Mouse (Mus musculus) ovary, postnatal 10 days (tissue): Measurements from ENCODE around the gene Itgb7.

Experiments
- DNase-seq: peaks from one replicate; pipeline ENCODE4 v3.0.0; 2022; ENCODE audit warnings: low spot score

The Itgb7 gene

DNA sequence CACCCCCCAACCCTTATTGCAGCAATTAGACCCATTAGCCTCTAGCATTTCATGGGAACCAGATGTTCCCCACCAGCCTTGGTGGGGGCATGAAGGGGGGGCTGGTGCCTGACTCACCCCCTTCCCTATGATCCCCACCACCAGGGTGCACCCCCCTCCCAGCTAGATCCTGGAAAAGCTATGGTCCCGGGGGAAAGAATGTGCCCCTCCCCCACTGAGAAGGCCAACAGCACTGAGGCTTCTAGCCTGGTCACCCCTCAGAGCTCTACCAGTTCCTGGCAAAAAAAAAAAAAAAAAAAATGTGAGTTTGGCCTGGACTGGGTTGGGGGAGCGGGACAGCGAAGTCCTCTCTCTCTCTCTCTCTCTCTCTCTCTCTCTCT is 17.1 kb upstream of the Itgb7 start:
- no peak for DNase-seq

DNA sequence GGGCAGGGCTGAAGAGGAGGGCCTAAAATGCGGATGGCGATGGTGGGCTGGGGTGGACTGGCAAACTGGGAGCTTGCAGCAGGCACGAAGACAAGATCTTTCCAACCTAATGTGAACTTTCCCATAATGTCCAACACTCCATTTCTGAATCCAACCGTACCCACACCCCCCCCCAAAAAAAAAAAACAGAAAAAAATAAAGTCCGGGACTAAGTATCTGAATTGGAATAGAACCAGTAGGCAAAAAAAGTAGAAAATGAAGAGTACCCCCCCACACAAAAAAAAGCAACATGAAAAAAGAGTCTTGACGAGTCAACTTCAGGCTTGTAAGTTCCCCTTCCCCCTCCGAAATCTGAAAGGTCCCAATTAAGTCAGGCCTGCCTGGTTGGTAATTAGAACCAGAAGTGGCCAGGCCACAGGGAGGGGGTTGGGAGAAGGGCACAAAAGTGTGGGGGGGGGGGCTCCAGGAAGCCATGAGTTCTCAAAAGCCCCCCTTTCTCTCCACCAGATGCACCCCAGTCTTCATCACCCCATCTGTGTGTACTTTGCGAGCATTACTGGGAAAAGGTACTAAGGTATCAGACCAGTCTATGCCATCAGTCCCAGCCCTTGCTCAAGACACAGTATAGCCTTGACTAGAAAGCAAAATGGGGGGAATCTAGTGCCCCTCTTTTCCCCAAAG is 16.5 kb upstream of the Itgb7 start:
- no peak for DNase-seq

DNA sequence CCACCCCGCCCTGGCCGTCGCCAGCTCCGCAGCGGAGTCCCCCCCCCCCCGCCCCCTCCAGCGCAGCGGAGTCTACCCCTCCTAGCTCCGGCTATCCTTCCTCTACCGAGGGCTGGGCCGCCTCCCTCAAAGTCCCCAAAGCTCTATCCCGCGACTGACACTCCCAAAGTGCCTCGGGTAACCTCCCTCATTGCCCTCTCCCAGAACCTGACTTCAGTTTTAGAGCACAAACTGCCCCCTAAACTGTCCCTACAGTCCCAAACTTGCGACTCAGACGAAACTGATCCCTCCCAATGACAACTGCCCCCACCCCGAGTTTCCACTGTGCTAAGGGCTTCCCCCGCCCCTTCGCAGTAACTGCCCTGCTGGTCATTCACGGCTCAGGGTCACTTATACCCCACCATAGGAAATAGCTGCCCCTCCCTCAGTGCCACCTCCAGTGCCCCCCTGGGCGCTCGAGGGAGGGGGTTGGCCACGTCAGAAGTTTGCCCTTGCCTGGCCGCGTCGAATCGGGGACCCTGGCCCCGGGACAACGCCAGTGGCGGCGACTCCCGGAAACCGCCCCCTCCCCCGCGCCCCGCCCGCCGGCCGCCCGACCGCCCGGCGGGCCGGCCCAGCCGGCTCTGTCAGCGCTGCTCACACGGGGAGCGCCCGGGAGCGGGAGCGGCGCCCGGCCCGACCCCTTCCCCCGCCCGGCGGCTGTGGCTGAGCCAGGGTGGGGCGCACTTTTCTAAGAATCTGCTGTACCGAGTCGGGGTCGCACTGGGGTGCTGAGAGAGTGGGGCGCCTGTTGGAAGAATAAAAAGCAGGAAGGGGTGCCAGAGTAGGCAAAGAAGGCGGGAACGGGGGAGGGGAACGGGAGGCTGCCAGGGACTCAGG is 15.7 kb upstream of the Itgb7 start:
- peak; percentile 77 for DNase-seq

DNA sequence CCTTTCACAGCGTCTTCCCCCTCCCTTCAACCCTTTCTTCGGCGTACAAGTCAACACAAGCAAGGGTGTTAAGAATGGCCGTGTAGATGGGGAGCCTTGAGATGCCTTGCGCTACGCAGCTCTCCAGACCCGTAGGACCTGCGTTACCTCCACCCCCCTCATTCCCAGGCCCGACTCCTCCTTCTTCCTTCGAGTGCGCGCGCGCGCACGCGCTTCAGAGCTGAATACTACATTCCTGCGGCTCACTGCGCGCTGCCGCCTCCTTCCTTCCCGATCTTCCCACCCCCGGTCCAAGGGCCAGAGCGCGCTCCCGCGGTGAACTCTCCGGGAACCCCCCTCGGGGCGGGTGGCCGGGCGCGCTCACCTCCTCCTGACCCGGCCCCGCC is 15.1 kb upstream of the Itgb7 start:
- DNase-seq: peak; percentile 80

DNA sequence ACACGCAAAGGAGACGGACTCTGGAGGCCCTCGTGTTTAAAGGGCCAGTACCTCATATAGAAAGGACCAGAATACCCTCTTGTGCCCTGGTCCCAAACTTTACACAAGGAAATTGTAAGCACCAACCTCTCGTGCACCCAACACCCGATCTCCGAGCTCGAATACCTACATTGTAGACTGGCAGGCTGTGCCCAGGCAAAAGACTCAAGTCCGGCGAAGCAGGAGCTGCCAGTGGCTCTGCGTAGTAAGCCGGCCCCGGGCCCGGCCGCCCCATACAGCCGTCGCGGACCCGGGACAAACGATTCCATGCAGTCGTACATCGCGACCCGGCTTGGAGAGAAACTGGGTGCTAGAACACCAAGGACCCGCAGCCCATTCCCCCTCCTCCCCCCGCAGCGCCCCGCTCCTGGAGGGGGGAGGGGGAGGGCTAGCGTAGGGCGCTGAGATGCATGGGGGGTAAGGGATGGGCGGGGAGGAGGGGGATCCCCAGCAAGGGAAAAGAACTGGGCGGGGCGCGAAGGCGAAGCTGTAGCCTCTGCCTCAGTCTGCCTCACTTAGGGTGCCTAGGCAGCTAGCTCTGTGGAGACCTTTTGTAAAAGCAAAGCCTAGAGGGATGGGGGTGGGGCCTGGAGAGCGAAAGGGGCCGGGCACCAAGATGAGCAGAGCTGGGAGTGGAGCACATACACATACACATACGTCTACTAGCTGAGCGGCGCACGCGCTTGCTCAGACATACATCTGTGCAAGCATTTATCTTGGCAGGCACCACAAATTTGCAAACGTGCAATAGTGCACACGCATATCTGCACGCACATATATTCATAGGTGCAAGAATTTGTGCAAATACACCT is 14.4 kb upstream of the Itgb7 start:
- peak; percentile 58 for DNase-seq

DNA sequence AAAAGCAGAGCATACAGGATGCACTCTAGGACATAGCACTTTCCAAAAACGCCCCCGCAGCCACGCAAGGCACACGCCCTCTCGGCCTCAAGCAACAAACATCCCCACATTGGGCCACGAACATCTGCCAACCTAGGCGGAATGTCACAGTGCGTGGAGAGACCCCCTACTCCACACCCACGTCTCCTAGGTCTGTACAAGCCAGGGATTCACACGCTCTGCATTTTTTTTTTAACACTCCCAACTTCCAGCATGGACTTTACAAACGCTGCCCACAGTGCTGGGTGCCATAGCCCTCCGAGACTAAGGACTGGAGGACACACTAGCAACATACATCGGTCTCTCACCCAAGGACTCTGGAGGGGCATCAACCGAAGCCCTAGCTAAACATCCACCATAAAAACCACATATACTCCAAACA is 13.7 kb upstream of the Itgb7 start:
- DNase-seq: no peak

DNA sequence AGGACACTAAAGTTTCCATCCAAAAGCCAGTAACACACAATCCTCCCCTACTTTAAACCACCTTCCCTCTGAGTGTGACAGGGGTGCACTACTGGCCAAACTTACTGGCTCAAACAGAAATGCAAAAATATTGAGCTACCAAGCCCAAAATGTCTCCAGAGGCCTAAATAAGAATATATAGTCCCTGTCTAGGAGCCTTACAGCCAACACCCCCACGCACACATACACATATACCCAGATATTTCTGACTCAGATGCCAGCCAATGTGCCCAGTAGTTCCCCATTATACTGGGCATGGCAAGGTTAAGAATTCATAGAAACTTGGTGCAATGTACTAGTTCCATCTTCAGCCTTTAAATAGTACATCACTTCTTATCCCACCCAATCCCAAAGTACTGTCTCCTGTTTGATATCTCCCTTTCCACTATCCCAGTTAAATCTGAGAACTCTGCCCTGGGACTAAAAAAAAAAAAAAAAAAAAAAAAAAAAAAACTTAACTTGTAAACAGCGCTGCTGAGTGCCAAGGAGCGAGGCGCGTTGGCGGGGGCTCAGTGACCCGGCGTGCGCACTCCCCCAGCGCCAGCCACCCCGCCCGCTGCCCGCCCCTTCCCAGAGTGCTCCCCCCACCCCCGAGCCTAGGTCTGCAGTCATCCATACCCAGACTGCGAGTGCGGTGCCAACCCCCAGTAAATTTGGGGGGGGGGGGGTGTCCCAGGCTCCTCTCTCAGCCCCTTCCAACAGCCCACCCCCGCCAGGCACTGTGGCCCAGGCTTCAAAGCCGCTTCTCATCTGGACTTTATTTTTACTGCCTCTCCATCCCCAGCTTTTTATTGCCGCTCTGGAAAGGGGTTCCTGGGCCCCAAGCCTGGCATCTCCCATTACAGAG is 12.8 kb upstream of the Itgb7 start:
- no peak for DNase-seq

DNA sequence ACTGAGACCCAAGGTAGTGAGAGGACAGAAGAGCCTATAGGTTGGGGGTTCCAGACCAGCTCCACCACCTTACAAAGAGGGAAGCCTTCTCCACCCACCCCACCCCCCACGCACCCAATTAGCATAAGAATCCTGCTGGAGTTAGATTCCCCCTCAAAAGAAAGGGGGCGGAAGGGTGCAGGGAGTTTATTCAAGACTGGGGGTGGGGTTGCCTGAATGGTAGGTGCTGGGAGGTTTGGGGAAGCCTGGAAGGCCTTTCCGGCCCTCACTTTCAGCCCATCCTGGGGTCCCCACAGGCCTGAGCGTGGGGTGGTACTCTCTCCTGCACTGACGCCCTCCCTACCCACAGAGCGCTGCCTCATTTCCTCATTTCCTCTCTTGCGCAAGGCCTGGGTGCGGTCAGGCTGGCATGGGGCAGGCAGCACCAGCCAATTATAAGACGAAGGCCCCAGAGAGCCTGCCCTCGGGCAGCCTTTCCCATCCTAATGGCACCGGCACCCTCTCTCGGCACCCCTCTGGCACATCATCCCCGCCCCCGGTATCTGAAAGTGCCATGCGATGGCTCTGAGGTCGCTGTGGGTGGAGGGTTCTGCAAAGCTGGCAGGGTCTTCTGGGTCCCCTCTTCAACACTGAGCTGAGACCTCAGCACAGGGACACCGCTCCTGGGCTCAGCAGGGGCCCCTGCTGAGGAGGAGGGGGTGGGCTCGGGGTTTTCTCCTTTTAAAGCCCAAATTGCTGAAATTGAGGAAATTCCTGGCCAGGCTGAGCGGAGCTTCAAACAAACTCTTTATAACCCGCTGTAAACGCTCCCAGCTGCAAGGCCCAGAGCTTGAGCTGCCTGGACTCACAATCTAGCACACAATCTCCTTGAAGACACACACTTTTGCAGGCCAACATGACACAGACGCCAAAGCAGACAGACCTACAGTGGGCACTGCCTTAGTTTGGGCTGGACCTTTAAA is 11.8 kb upstream of the Itgb7 start:
- peak; percentile 29 for DNase-seq

DNA sequence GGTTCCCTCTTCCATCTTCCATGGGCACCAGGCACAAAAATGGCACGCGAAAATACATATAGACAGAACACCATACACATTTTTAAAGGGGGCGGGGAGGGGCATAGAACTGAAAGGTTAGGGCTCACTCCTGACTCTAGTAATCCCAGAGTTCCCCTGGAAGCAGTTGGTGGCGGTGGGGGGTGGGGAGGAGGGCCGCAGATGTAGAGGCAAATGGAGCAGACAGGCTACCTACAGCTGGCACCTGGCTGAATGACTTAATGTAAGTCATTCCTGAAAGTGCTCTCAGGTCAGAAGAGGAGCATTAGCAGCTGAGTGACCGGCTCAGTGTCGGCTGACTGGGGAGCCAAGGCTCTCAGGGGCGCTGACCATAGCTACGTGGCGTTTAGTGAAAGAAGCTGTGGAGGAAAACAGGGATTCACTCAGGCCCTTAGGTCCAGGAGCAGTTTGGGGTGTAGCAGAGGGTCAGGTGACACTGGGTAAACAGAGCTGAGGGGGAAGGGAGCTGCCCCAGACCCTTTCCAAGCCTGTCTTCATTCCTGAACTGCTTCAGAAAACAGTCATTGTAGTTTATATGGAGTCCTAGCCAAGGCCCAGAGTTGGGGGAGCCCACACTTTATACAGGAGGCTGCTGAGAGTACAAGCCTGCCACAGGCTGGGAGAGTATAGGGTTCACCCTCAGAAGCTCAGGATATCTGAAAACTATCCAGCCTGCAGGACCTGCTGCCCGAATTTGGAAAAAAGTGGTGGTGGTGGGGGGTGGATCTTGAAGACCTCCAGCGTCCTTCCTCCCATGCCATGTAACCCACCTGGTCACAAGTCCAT is 10.9 kb upstream of the Itgb7 start:
- DNase-seq: no peak

DNA sequence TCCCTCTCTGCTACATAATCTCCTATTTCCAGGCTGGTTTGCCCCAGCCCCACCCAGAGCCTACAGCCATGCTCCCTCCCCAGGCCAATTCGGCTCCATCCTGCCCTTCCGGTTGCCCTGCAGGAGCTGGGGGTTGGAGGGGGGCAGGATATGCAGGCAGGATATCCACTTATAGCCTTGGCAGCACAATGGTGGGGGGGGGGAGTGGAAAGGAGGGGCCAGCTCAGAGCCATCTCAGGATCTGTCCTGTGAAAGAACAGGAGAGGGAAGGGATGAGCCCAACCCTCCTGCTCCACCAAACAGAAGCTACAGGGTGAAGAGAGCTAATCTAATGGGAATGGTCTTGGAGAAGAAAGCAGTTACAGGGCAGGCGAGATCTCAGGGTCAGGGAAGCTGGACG is 8.9 kb upstream of the Itgb7 start:
- DNase-seq: no peak

DNA sequence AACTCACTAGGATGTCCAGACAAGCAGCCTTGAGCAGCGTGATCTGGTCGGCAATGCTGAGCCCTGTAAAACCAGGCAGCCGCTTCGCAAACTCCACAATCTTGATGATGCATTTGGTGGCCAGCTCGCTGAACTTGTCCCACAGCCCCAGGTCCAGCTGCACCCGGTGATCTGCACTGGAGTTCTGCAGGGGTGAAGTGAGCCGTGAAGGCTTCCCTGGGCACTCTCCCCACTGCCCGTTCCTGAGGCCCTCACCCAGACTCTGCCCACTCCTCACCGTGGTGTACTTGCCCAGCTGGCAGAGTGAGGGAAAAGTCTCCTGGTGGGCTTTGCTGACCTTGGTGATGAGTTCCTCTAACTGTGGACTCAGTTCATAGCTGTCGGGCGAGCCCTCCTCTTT is 8.1 kb upstream of the Itgb7 start:
- no peak for DNase-seq

DNA sequence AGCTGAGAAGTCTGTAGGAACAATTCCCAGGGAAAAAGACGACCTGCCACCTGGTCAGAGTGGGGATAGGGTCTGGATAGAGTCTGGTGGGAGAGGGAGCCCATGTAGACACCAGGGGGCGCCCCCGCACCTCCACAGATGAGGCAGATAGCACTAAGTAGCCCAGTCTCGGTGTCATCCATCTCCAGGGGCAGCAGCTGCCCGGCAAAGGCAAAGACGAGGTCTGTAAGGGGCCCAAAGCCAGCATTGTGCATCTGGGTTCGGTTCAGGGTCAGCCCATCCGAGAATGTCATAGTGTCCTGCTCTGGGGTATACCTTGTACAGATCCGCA is 7.5 kb upstream of the Itgb7 start:
- peak; percentile 60 for DNase-seq

DNA sequence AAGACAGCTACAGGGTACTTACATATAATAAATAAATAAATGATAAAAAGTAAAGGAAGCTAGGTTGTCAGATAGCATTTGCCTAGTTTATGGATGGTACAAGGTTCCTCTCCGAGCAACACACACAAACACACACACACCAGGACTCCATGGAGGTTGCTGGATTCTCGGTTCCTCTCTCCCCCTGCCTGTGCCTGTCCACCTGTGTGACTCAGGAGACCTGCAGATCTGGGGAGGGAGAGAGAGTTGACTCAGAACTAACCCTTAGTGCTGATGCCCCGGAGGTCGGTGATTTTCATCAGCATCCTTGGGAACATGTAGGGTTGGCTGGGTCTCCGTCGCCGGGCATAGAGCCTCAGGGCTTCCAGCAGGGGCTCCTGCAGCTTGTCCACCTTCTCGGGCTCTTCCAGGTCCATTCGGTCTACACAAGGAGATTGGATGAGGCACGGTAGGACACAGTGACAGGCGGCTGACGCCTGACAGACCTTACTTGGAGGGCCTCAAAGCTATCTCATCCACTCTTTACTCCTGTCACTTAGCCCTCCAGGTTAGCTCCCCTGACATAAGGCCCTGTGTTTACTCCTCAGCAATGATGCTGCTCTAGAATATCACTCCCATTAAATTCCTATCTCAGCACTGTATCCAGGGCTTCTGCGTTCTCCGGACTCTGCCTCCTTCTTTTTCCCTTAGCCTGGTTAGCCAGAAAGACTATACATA is 7.0 kb upstream of the Itgb7 start:
- no peak for DNase-seq

DNA sequence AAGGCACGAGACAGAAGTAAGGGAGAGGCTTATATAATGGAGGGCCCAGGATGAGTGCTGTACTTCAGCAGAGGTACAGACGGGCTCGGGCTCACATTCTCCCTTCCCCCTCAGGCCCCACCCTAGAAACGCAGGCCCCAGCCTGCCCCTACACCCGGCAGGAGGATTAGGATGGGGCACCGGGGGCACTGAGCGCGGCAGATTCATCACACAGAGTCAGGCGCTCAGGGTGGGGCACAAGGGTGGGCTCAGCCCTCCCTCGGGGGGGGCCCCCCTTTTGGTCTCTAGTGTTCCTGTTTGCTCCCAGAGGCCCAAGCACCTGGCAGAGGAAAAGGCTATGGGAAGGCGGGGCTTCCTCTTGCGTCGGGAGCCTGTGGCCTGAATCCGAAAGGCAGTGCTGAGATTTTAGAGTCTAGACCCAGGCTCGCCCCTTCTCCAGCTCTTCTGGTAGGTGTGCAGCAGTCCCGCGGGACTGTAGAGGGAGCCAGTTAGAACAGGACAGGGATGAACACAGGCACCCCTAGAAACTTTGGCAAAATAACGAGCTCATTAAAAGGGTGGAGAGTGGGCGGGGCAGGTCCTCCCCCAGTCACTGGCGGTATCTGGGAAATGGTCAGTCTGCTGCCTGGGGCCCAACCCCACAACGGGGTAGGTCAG is 3.8 kb upstream of the Itgb7 start:
- DNase-seq: no peak

DNA sequence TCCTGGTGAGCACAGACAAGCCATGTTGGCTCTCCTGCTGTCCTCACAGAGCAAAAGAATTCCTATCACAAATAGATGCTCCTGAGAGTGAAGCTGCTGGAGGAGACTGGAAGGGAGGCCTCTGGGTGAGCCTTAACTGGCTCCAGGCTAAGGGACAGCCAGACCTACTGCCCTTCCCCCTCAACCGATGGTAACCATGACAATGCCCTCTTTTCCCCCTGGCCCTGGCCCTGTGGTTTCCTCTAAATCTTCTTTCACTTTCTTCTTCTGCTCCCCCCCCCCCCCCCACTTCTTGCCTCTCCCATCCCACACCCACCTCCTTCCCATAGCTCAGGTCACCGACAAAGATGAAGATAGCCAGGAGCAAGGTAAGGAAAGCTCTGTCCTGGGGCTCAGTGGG is 2.2 kb upstream of the Itgb7 start:
- DNase-seq: no peak

DNA sequence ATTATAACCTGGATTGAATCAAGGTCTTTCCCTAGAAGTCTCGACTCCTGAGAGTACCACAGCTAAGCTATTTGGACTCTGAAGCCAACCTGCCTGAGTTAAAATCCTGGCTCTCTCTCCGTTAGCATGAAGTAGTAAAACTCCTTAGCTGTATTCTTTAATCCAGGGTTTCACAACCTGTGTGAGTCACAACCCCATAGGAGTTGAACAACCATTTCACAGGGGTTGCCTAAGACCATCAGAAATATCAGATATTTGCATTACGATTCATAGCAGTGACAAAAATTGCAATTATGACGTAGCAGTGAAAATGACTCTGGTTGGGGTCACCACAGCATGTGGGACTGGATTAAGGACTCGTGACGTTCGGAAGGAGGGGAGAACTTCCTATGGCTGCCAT is 1.0 kb upstream of the Itgb7 start:
- DNase-seq: no peak

DNA sequence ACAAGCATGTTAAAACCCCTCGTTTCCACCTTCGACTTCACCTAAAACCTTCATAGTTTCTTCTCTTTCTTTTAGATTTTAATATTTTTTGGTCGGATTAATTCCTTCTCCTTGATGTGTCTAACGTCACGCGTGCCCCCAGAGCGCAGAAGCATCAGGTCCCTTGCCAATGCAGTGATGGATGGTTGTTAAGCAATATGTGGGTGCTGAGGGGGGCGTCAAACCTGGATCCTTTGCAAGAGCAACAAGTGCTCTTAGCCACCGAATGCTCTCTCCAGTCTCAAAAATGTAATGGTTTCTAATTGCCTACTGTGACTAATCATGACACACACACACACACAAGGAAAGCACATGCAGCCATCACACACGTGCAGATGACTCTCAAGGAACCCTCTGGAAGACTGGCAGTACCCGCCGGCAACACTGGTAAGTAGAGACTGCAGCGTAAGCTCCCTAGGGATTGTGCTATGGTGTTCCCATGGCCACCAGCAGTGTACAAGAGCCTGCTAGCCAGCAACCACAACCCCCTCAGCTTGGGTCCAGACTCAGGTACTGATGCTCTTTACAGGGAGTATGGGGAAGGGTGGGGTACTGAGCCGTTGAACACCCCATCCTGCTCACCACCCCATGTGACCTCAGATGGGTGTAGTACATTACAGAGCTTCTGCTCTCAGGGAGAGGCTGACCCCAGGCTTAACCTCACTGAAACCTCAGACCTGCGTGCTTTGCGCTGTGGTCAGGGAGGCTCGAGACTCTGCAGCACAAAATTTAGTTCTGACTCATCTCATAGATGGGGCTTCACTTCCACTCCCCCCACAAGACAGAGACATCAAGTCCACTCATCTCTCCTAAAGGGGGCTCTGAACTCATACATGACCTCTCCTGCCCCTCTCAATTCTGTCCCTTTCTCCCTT is 1.1 kb downstream of the Itgb7 start:
- DNase-seq: no peak
